Mouse (Mus musculus) limb, embryonic 10.5 days (tissue): ENCODE data around the gene Rab2b. TPM values are rescaled to one million over a fixed set of nuclear protein-coding genes. Genes with fewer than 3 reads are reported as not detected.
A peak's percentile ranks its signal among the peaks of the same experiment; 100 is the strongest.

Experiments
- DNase-seq: peaks from one replicate; pipeline ENCODE4 v3.0.0-alpha.2; 2017; ENCODE audit warnings: low spot score
- H3K27ac ChIP-seq: fragments of 300-500 bp; sonication (generic); 2 replicates; pipeline ENCODE4 v1.5.1; 2016; ENCODE audit warnings: mild to moderate bottlenecking
- H3K27me3 ChIP-seq: fragments of 300-500 bp; sonication (generic); 2 replicates; pipeline ENCODE4 v1.6.1; 2016; ENCODE audit warnings: low read depth, mild to moderate bottlenecking; ENCODE audit not compliant: poor library complexity, severe bottlenecking
- H3K36me3 ChIP-seq: fragments of 300-500 bp; sonication (generic); 2 replicates; pipeline ENCODE4 v1.6.1; 2016; ENCODE audit warnings: mild to moderate bottlenecking, moderate library complexity
- H3K4me1 ChIP-seq: fragments of 300-500 bp; sonication (generic); 2 replicates; pipeline ENCODE4 v1.6.1; 2016
- H3K4me3 ChIP-seq: fragments of 300-500 bp; sonication (generic); 2 replicates; pipeline ENCODE4 v1.5.1; 2016; ENCODE audit warnings: mild to moderate bottlenecking, moderate library complexity
- H3K9me3 ChIP-seq: fragments of 300-500 bp; sonication (generic); replicated peaks from 2 replicates; pipeline ENCODE4 v1.6.1; 2016; ENCODE audit warnings: mild to moderate bottlenecking
- WGBS: fragments of 180-500 bp; shearing (Covaris S2); methylation state at CpG from one replicate; pipeline ENCODE4 v1.1.7; 2016; 5-methylcytosine and 5-hydroxymethylcytosine counted together
- polyA plus RNA-seq: library from polyadenylated mRNA; unstranded; fragments of >200 nt; fragmentation: Nextera tagmentation; extraction: Ambion mirVana; gene quantifications from 2 replicates; pipeline ENCODE4 v1.2.1, GENCODE M21; 2016

The Rab2b gene
- polyA plus RNA-seq, 1 experiment from 2014 or later = 21.8 TPM

- Histone ChIP-seq H3K27ac (no peak overlapping the region), H3K27me3 (no peaks in the 10 kb centered on the region), H3K36me3 (peaks cover 8% of the 10 kb centered on the region), H3K4me3 (no peak overlapping the region), H3K4me1 (peaks cover 14% of the 10 kb centered on the region), H3K9me3 (no peaks in the 10 kb centered on the region)
- 86% methylated on average over 4 of the region's 4 CpGs for WGBS
- no peak for DNase-seq
These were observed 33.2 kb downstream of the Rab2b start for GRCm38 (mm10) chr14:52246129-52246528.

GRCm38 (mm10) chr14:52244690-52245042 is 34.7 kb downstream of the Rab2b start:
- Histone ChIP-seq H3K4me1 (peaks cover 14% of the 10 kb centered on the region), H3K36me3 (peaks cover 13% of the 10 kb centered on the region), H3K27me3 (no peaks in the 10 kb centered on the region), H3K27ac (peak overlapping the region; percentile 68), H3K9me3 (no peaks in the 10 kb centered on the region), H3K4me3 (peak overlapping the region; percentile 78)
- no peak for DNase-seq
- 14% methylated on average over 7 of the region's 7 CpGs for WGBS

- Histone ChIP-seq H3K27ac (peak overlapping the region; percentile 68), H3K4me1 (peaks cover 14% of the 10 kb centered on the region), H3K36me3 (peaks cover 14% of the 10 kb centered on the region), H3K27me3 (no peaks in the 10 kb centered on the region), H3K9me3 (no peaks in the 10 kb centered on the region), H3K4me3 (peak overlapping the region; percentile 78)
- 1% methylated on average over 32 of the region's 32 CpGs for WGBS
- DNase-seq = peak; percentile 97
These were observed 35.2 kb downstream of the Rab2b start for GRCm38 (mm10) chr14:52244041-52244689.

GRCm38 (mm10) chr14:52236216-52236615 is 43.1 kb downstream of the Rab2b start:
- peaks cover 81% of the 10 kb centered on the region for H3K36me3 ChIP-seq
- H3K27ac ChIP-seq = no peak overlapping the region
- no peak for DNase-seq
- no peaks in the 10 kb centered on the region for H3K4me1 ChIP-seq
- no peaks in the 10 kb centered on the region for H3K9me3 ChIP-seq
- H3K27me3 ChIP-seq = no peaks in the 10 kb centered on the region
- WGBS = 94% methylated on average over 1 of the region's 1 CpGs
- H3K4me3 ChIP-seq = no peak overlapping the region

GRCm38 (mm10) chr14:52235165-52235564 is 44.2 kb downstream of the Rab2b start:
- 97% methylated on average over 7 of the region's 7 CpGs for WGBS
- H3K36me3 ChIP-seq = peaks cover 81% of the 10 kb centered on the region

GRCm38 (mm10) chr14:52232249-52232648 is 47.1 kb downstream of the Rab2b start:
- H3K9me3 ChIP-seq = no peaks in the 10 kb centered on the region
- H3K4me1 ChIP-seq = no peaks in the 10 kb centered on the region
- H3K36me3 ChIP-seq = peaks cover 100% of the 10 kb centered on the region
- 88% methylated on average over 6 of the region's 6 CpGs for WGBS
- no peak overlapping the region for H3K4me3 ChIP-seq
- no peak for DNase-seq
- H3K27ac ChIP-seq = no peak overlapping the region
- no peaks in the 10 kb centered on the region for H3K27me3 ChIP-seq

More at GRCm38 (mm10) chr14:52235165-52235564, 44.2 kb downstream of the Rab2b start:
- H3K27ac ChIP-seq = no peak overlapping the region
- H3K27me3 ChIP-seq = no peaks in the 10 kb centered on the region
- DNase-seq = no peak
- H3K9me3 ChIP-seq = no peaks in the 10 kb centered on the region
- no peak overlapping the region for H3K4me3 ChIP-seq
- H3K4me1 ChIP-seq = no peaks in the 10 kb centered on the region

- H3K27ac ChIP-seq = no peak overlapping the region
- H3K27me3 ChIP-seq = no peaks in the 10 kb centered on the region
- 90% methylated on average over 2 of the region's 2 CpGs for WGBS
- H3K4me1 ChIP-seq = no peaks in the 10 kb centered on the region
- peaks cover 100% of the 10 kb centered on the region for H3K36me3 ChIP-seq
- no peak overlapping the region for H3K4me3 ChIP-seq
- no peaks in the 10 kb centered on the region for H3K9me3 ChIP-seq
- DNase-seq = no peak
These were observed 53.4 kb downstream of the Rab2b start for GRCm38 (mm10) chr14:52225972-52226371.

- Histone ChIP-seq H3K4me1 (no peaks in the 10 kb centered on the region), H3K27me3 (no peaks in the 10 kb centered on the region), H3K36me3 (peaks cover 100% of the 10 kb centered on the region), H3K4me3 (no peak overlapping the region), H3K27ac (no peak overlapping the region), H3K9me3 (no peaks in the 10 kb centered on the region)
- 97% methylated on average over 5 of the region's 5 CpGs for WGBS
- DNase-seq = no peak
These were observed 62.1 kb downstream of the Rab2b start for GRCm38 (mm10) chr14:52217261-52217660.

Other genes starting within 250 kb of the Rab2b start
- gene Olfr221, start 237.1 kb downstream of the Rab2b start, polyA plus RNA-seq = not detected in 2 replicates
- gene Hnrnpc, start 175.5 kb downstream of the Rab2b start, polyA plus RNA-seq = 898 and 916 TPM in 2 replicates
- 116 and 121 TPM in 2 replicates for gene Rpgrip1, start 168.8 kb downstream of the Rab2b start, polyA plus RNA-seq
- gene Supt16, start 82.1 kb downstream of the Rab2b start, polyA plus RNA-seq = 78.5 and 84.5 TPM in 2 replicates
- 43.9 and 49.6 TPM in 2 replicates for gene Chd8, start 21.8 kb downstream of the Rab2b start, polyA plus RNA-seq
- gene Tox4, start 399 bp downstream of the Rab2b start, polyA plus RNA-seq = 49.3 and 56.6 TPM in 2 replicates
- 58.6 and 64.5 TPM in 2 replicates for gene Mettl3, start 25.6 kb upstream of the Rab2b start, polyA plus RNA-seq
- gene Sall2, start 49.2 kb upstream of the Rab2b start, polyA plus RNA-seq = 30.8 and 36.1 TPM in 2 replicates
- gene Olfr1513, start 76.9 kb upstream of the Rab2b start, polyA plus RNA-seq = not detected in 2 replicates
- gene Olfr1512, start 99.6 kb upstream of the Rab2b start, polyA plus RNA-seq = not detected in 2 replicates
- not detected in 2 replicates for gene Olfr1511, start 117.8 kb upstream of the Rab2b start, polyA plus RNA-seq
- gene Olfr1510, start 134.8 kb upstream of the Rab2b start, polyA plus RNA-seq = not detected in 2 replicates
- not detected in 2 replicates for gene Olfr1509, start 163.4 kb upstream of the Rab2b start, polyA plus RNA-seq
- not detected in 2 replicates for gene Olfr1508, start 187.9 kb upstream of the Rab2b start, polyA plus RNA-seq
- gene Olfr1507, start 216.2 kb upstream of the Rab2b start, polyA plus RNA-seq = not detected in 2 replicates